Comparison of ENCODE assay signal across 11 mouse cellular contexts in the genomic region with DNA sequence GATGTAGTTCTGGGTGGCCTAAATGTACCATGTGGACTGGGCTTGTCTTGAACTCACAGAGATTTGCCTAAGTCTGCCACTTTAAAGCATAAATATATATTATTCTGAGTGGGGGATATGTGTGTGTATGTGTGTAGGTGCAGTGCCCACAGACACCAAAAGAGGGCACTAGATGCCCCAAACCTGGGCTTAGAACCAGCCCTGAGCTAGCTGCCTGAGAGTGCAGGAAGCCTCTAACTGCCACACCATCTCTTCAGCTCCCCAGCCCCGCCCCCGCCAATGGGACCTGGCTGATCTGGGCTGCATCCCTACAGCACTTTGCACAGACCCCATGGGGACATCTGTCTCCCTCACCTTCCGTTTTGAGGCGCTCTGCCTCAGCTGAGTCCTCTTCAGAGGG. TPM values are rescaled to one million over a fixed set of nuclear protein-coding genes. Genes with fewer than 3 reads are reported as not detected.
DNase-seq lines count a peak whose midpoint lies in the region; ATAC-seq and TF ChIP-seq lines count a peak whose summit lies in the region.
"Had no signal": no experiment of that assay in that cellular context is flagged by ENCODE, and none has a peak within 500 bp of the region (broad histone marks: within the 10 kb centered on the region; RNA-seq: fewer than 3 reads in every experiment).

No protein-coding gene starts in this region.

- peaks cover 99% of the 10 kb centered on the region for H3K36me3 ChIP-seq in hindbrain, embryonic 10.5 days
- H3K36me3 ChIP-seq in hindbrain, embryonic 16.5 days (ENCODE audit: control insufficient read depth, insufficient read depth, low read length) = peaks cover 64% of the 10 kb centered on the region
- H3K36me3 ChIP-seq in liver, embryonic 14.5 days (replicated peaks; ENCODE audit: control insufficient read depth, insufficient read depth, low read depth) = peaks cover 12% of the 10 kb centered on the region

- H3K4me1 ChIP-seq in hindbrain, embryonic 10.5 days (replicated peaks) = 0 out of 2 replicates have a peak, but pooled peaks cover 10% of the 10 kb centered on the region
- no peaks in the 10 kb centered on the region; the same call in 1 of the 2 replicates for H3K4me1 ChIP-seq in hindbrain, embryonic 16.5 days (ENCODE audit: control insufficient read depth, insufficient read depth, low read depth, low read length)
- peaks cover 0 to 4% of the 10 kb centered on the region in 2 experiments; a peak in 2 of 4 replicates for H3K4me1 ChIP-seq in liver, embryonic 14.5 days (replicated peaks; ENCODE audit: control insufficient read depth in 2 of 2, insufficient read depth in 2 of 2, low read length in 1 of 2)
- H3K4me1 ChIP-seq: forebrain, embryonic 12.5 days had no signal

- H3K4me3 ChIP-seq in hindbrain, embryonic 10.5 days = no peak overlapping the region
- no peak overlapping the region for H3K4me3 ChIP-seq in hindbrain, embryonic 16.5 days (ENCODE audit: low read length)
- no peak overlapping the region for H3K4me3 ChIP-seq in liver, embryonic 14.5 days (ENCODE audit: insufficient read depth in 1 of 2, low read depth in 2 of 2, low read length in 2 of 2)
- H3K4me3 ChIP-seq: forebrain, embryonic 12.5 days had no signal

- no peak overlapping the region for H3K27ac ChIP-seq in hindbrain, embryonic 10.5 days
- no peak overlapping the region for H3K27ac ChIP-seq in hindbrain, embryonic 16.5 days (ENCODE audit: low read depth, low read length)
- no peak overlapping the region for H3K27ac ChIP-seq in liver, embryonic 14.5 days
- H3K27ac ChIP-seq: forebrain, embryonic 12.5 days had no signal

- H3K27me3 ChIP-seq in hindbrain, embryonic 10.5 days (ENCODE audit: insufficient read depth, poor library complexity, severe bottlenecking) = no peaks in the 10 kb centered on the region
- H3K27me3 ChIP-seq in hindbrain, embryonic 16.5 days (replicated peaks; ENCODE audit: control insufficient read depth, insufficient read depth, low read length) = no peaks in the 10 kb centered on the region
- H3K27me3 ChIP-seq in liver, embryonic 14.5 days (ENCODE audit: control insufficient read depth, insufficient read depth, low read length) = no peaks in the 10 kb centered on the region
- H3K27me3 ChIP-seq: forebrain, embryonic 12.5 days had no signal

- no peak for TF ChIP-seq EP300 in liver, embryonic 14.5 days (IDR thresholded peaks at IDR 0.05; ENCODE audit: low read depth)

- DNase-seq in hindbrain, embryonic 10.5 days (ENCODE audit: low spot score) = peak; percentile 28
- DNase-seq in 416B (ENCODE audit: low read depth) = peak; percentile 57
- peak; percentile 74 for DNase-seq in ZHBTc4 (ENCODE audit: low read depth, low spot score)
- DNase-seq in liver, embryonic 14.5 days (ENCODE audit: low read depth in 3 of 3, low spot score in 3 of 3) = no peak
- DNase-seq in ovary, adult 18-20 months (ENCODE audit: low spot score) = no peak
- no peak for DNase-seq in heart, adult 8-10 months (ENCODE audit: low spot score)
- DNase-seq in spleen, postnatal 4 days (ENCODE audit: low spot score in 2 of 2) = no peak
- DNase-seq: layer of hippocampus, postnatal 36 days had no signal

- H3K4me2 ChIP-seq in hindbrain, embryonic 16.5 days (ENCODE audit: low read length) = no peak overlapping the region
- H3K4me2 ChIP-seq in liver, embryonic 14.5 days (ENCODE audit: low read depth) = no peak overlapping the region
- H3K4me2 ChIP-seq: forebrain, embryonic 12.5 days had no signal

- WGBS in hindbrain, embryonic 10.5 days = 90% methylated on average over 4 of the region's 4 CpGs
- 92% methylated on average over 4 of the region's 4 CpGs for WGBS in hindbrain, embryonic 16.5 days
- 56% methylated on average over 4 of the region's 4 CpGs for WGBS in liver, embryonic 14.5 days (ENCODE audit: insufficient replicate concordance)

- peak; percentile 67 for TF ChIP-seq CTCF in liver, embryonic 14.5 days (IDR thresholded peaks at IDR 0.05; ENCODE audit: low read depth)

- H3K9me3 ChIP-seq in hindbrain, embryonic 10.5 days = no peaks in the 10 kb centered on the region
- no peaks in the 10 kb centered on the region for H3K9me3 ChIP-seq in hindbrain, embryonic 16.5 days (ENCODE audit: control insufficient read depth, low read length)
- H3K9me3 ChIP-seq in liver, embryonic 14.5 days (ENCODE audit: control insufficient read depth, low read length) = no peaks in the 10 kb centered on the region
- H3K9me3 ChIP-seq: forebrain, embryonic 12.5 days had no signal

- no peak overlapping the region for H3K9ac ChIP-seq in hindbrain, embryonic 16.5 days (ENCODE audit: low read depth, low read length)
- no peak overlapping the region for H3K9ac ChIP-seq in liver, embryonic 14.5 days (replicated peaks)
- H3K9ac ChIP-seq: forebrain, embryonic 12.5 days had no signal

- ATAC-seq in hindbrain, embryonic 16.5 days = no peak
- ATAC-seq in liver, embryonic 14.5 days (ENCODE audit: insufficient read depth) = no peak

RNA-seq across cellular contexts. Expression of gene Sgta, which starts 9.3 kb away (rescaled TPM):
- polyA plus RNA-seq in hindbrain, embryonic 10.5 days (2016; fragmentation: Nextera tagmentation; extraction: Ambion mirVana) = 276 and 320 TPM in 2 replicates
- polyA plus RNA-seq in hindbrain, embryonic 16.5 days (2015; fragmentation: Nextera tagmentation; extraction: Ambion mirVana) = 334 and 346 TPM in 2 replicates
- 38.4 and 43.6 TPM in 2 replicates for polyA plus RNA-seq in liver, embryonic 14.5 days (2012; rRNA removed)
- polyA plus RNA-seq in liver, embryonic 14.5 days (2014; fragmentation: Nextera tagmentation; extraction: Ambion mirVana) = 43.8 and 48.0 TPM in 2 replicates
- total RNA-seq in heart, adult 8-10 months (2022) = 100 to 1,000 TPM in 2 of 4 experiments, 10 to 100 TPM in 2; 92.0 to 102 (median 99.4) TPM

RNA-seq across cellular contexts. Expression of gene Slc39a3, which starts 13.4 kb away (rescaled TPM):
- 16.9 and 26.7 TPM in 2 replicates for polyA plus RNA-seq in hindbrain, embryonic 10.5 days (2016; fragmentation: Nextera tagmentation; extraction: Ambion mirVana)
- polyA plus RNA-seq in hindbrain, embryonic 16.5 days (2015; fragmentation: Nextera tagmentation; extraction: Ambion mirVana) = 48.3 and 54.3 TPM in 2 replicates
- polyA plus RNA-seq in liver, embryonic 14.5 days (2012; rRNA removed) = 4.2 and 4.4 TPM in 2 replicates
- polyA plus RNA-seq in liver, embryonic 14.5 days (2014; fragmentation: Nextera tagmentation; extraction: Ambion mirVana) = 2.7 and 3.2 TPM in 2 replicates
- total RNA-seq in heart, adult 8-10 months (2022) = 10 to 100 TPM; 12.1 to 14.1 (median 12.7) TPM

RNA-seq across cellular contexts. Expression of gene Thop1, which starts 19.2 kb away (rescaled TPM):
- 85.4 and 106 TPM in 2 replicates for polyA plus RNA-seq in hindbrain, embryonic 10.5 days (2016; fragmentation: Nextera tagmentation; extraction: Ambion mirVana)
- 49.8 and 53.5 TPM in 2 replicates for polyA plus RNA-seq in hindbrain, embryonic 16.5 days (2015; fragmentation: Nextera tagmentation; extraction: Ambion mirVana)
- 20.5 and 21.7 TPM in 2 replicates for polyA plus RNA-seq in liver, embryonic 14.5 days (2012; rRNA removed)
- polyA plus RNA-seq in liver, embryonic 14.5 days (2014; fragmentation: Nextera tagmentation; extraction: Ambion mirVana) = 15.0 and 17.7 TPM in 2 replicates
- 10 to 100 TPM; 12.3 to 14.9 (median 13.2) TPM for total RNA-seq in heart, adult 8-10 months (2022)

RNA-seq across cellular contexts. Expression of gene Diras1, which starts 25.2 kb away (rescaled TPM):
- polyA plus RNA-seq in hindbrain, embryonic 10.5 days (2016; fragmentation: Nextera tagmentation; extraction: Ambion mirVana) = 4.6 and 9.8 TPM in 2 replicates
- polyA plus RNA-seq in hindbrain, embryonic 16.5 days (2015; fragmentation: Nextera tagmentation; extraction: Ambion mirVana) = 74.4 and 81.7 TPM in 2 replicates
- polyA plus RNA-seq in liver, embryonic 14.5 days (2012; rRNA removed) = 0.05 TPM in 1 of 2 replicates, not detected in the other
- polyA plus RNA-seq in liver, embryonic 14.5 days (2014; fragmentation: Nextera tagmentation; extraction: Ambion mirVana) = not detected in 2 replicates
- total RNA-seq in heart, adult 8-10 months (2022) = under 1 TPM in 1 of 4 experiments, not detected in 3; 0.44 TPM
- total RNA-seq: neutrophil, adult 5-6 weeks had no signal

RNA-seq across cellular contexts. Expression of gene Gng7, which starts 35.9 kb away (rescaled TPM):
- 7.1 and 8.6 TPM in 2 replicates for polyA plus RNA-seq in hindbrain, embryonic 10.5 days (2016; fragmentation: Nextera tagmentation; extraction: Ambion mirVana)
- 25.4 and 27.0 TPM in 2 replicates for polyA plus RNA-seq in hindbrain, embryonic 16.5 days (2015; fragmentation: Nextera tagmentation; extraction: Ambion mirVana)
- polyA plus RNA-seq in liver, embryonic 14.5 days (2012; rRNA removed) = 0.19 and 0.25 TPM in 2 replicates
- 0.23 and 0.33 TPM in 2 replicates for polyA plus RNA-seq in liver, embryonic 14.5 days (2014; fragmentation: Nextera tagmentation; extraction: Ambion mirVana)
- total RNA-seq in heart, adult 8-10 months (2022) = 1 to 10 TPM; 1.0 to 1.7 (median 1.5) TPM
- total RNA-seq: neutrophil, adult 5-6 weeks had no signal

Comparison
In these comparisons a context has a peak if more than half of its experiments do, and no peak if none do; other contexts are left out.
1. DNase-seq: peak in hindbrain, embryonic 10.5 days (single experiment), 416B (single experiment) and ZHBTc4 (single experiment); none in liver, embryonic 14.5 days (0 of 3), ovary, adult 18-20 months (single experiment), heart, adult 8-10 months (single experiment) and spleen, postnatal 4 days (0 of 2).